Mouse (Mus musculus) olfactory bulb, adult 2 months (tissue): Measurements from ENCODE around the gene Wee1.

Experiments used
- CTCF ChIP-seq: fragments of 200-500 bp; IDR thresholded peaks from 2 replicates; pipeline ENCODE4 v1.5.1; 2012; ENCODE audit warnings: low read depth, mild to moderate bottlenecking, low read length, moderate library complexity; ENCODE audit not compliant: insufficient read depth
- POLR2A ChIP-seq: fragments of 200-500 bp; IDR thresholded peaks from 2 replicates; pipeline ENCODE4 v1.6.1; 2012; ENCODE audit warnings: mild to moderate bottlenecking, low read depth, low read length, moderate library complexity; ENCODE audit not compliant: insufficient read depth

DNA sequence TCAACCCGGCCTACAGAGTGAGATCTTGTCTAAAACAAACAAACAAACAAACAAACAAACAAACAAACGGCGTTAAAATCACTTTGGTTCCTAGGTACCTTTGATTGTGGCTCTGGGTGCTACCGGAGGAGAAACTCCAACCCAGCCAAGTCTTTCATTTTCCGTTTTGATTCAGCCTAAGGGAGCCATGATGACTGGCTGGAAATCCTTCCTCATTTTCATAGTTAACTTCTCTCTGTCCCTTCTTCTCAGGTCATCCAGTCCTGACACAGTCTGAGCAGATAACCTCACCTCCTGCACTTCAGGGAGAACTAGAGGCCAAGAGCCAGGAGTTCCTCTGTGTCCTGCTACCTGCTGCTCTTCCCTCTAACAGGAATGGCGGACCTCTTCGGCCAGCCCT is 57.4 kb downstream of the Wee1 start:
- TF ChIP-seq CTCF: no peak
- TF ChIP-seq POLR2A: no peak
